Mouse (Mus musculus) MEL (cell line): Measurements from ENCODE around the gene Eef2k. TPM values are rescaled to one million over a fixed set of nuclear protein-coding genes. Genes with fewer than 3 reads are reported as not detected.

ENCODE experiments used
- DNase-seq: peaks from one replicate; pipeline ENCODE4 v3.0.0; 2011; ENCODE audit warnings: low read depth, low spot score
- H3K27ac ChIP-seq: 2 replicates; pipeline ENCODE4 v1.5.1; 2012; ENCODE audit warnings: low read depth, mild to moderate bottlenecking, control low read depth, low read length, moderate library complexity; ENCODE audit not compliant: control insufficient read depth
- H3K27me3 ChIP-seq, 2 experiments: fragments of 150-350 bp in 1 of 2; sonication (generic) in 1 of 2; 2 replicates each; pipeline ENCODE4 v1.6.1; 2012; ENCODE audit warnings: low read length in 2 of 2, mild to moderate bottlenecking in 2 of 2, improper control_type of control experiment in 1 of 2, moderate library complexity in 1 of 2; ENCODE audit not compliant: insufficient read depth in 2 of 2, control insufficient read depth in 1 of 2
- H3K36me3 ChIP-seq, 2 experiments: 2 replicates each; pipeline ENCODE4 v1.6.1; 2012 to 2014; ENCODE audit warnings: low read length in 2 of 2, improper control_type of control experiment in 1 of 2, inconsistent platforms in 1 of 2, mild to moderate bottlenecking in 1 of 2; ENCODE audit not compliant: insufficient read depth in 2 of 2, control insufficient read depth in 1 of 2
- H3K4me1 ChIP-seq, 2 experiments: fragments of 150-350 bp in 1 of 2; sonication (generic) in 1 of 2; 2 replicates each; pipeline ENCODE4 v1.6.1; 2012; ENCODE audit warnings: low read length in 2 of 2, improper control_type of control experiment in 1 of 2, mild to moderate bottlenecking in 1 of 2; ENCODE audit not compliant: insufficient read depth in 2 of 2, control insufficient read depth in 1 of 2
- H3K4me3 ChIP-seq, 2 experiments: fragments of 150-350 bp in 1 of 2; sonication (generic) in 1 of 2; 2 replicates each; pipeline ENCODE4 v1.5.1; 2012; ENCODE audit warnings: low read depth in 2 of 2, low read length in 2 of 2, mild to moderate bottlenecking in 2 of 2, moderate library complexity in 2 of 2, control low read depth in 1 of 2, improper control_type of control experiment in 1 of 2; ENCODE audit not compliant: control insufficient read depth in 1 of 2, insufficient read depth in 1 of 2
- H3K79me2 ChIP-seq: 2 replicates; pipeline ENCODE4 v1.6.1; 2012; ENCODE audit warnings: mild to moderate bottlenecking, low read length, moderate library complexity; ENCODE audit not compliant: control insufficient read depth, poor library complexity, insufficient read depth
- H3K9ac ChIP-seq: 2 replicates; pipeline ENCODE4 v1.6.1; 2012; ENCODE audit warnings: low read depth, mild to moderate bottlenecking, control low read depth, low read length, moderate library complexity; ENCODE audit not compliant: control insufficient read depth, poor library complexity, severe bottlenecking
- H3K9me3 ChIP-seq: fragments of 150-350 bp; sonication (generic); replicated peaks from 2 replicates; pipeline ENCODE4 v1.6.1; 2012; ENCODE audit warnings: mild to moderate bottlenecking, low read length, improper control_type of control experiment, moderate library complexity; ENCODE audit not compliant: insufficient read depth
- BHLHE40 ChIP-seq: IDR thresholded peaks from 2 replicates; pipeline ENCODE4 v1.6.1; 2012; ENCODE audit warnings: low read depth, mild to moderate bottlenecking, inconsistent platforms, low read length, improper control_type of control experiment, borderline replicate concordance
- CHD2 ChIP-seq: IDR thresholded peaks from 2 replicates; pipeline ENCODE4 v1.6.1; 2011; ENCODE audit warnings: low read length, improper control_type of control experiment
- EP300 ChIP-seq, 2 experiments: IDR thresholded peaks; 2 replicates each; pipeline ENCODE4 v1.6.1; 2011; ENCODE audit warnings: improper control_type of control experiment in 2 of 2, low read length in 2 of 2, low read depth in 1 of 2, mild to moderate bottlenecking in 1 of 2
- ETS1 ChIP-seq: IDR thresholded peaks from 2 replicates; pipeline ENCODE4 v1.6.1; 2012; ENCODE audit warnings: low read depth, mild to moderate bottlenecking, inconsistent platforms, low read length, improper control_type of control experiment, moderate library complexity
- GABPA ChIP-seq: IDR thresholded peaks from 2 replicates; pipeline ENCODE4 v1.6.1; 2012; ENCODE audit warnings: low read depth, mild to moderate bottlenecking, inconsistent platforms, low read length, improper control_type of control experiment, moderate library complexity
- GATA1 ChIP-seq: IDR thresholded peaks from 2 replicates; pipeline ENCODE4 v1.6.1; 2011; ENCODE audit warnings: low read depth, low read length, improper control_type of control experiment
- MAFK ChIP-seq: IDR thresholded peaks from 2 replicates; pipeline ENCODE4 v1.6.1; 2011; ENCODE audit warnings: low read depth, mild to moderate bottlenecking, low read length, improper control_type of control experiment, borderline replicate concordance
- MXI1 ChIP-seq: IDR thresholded peaks from 2 replicates; pipeline ENCODE4 v1.6.1; 2011; ENCODE audit warnings: mild to moderate bottlenecking, low read depth, low read length, improper control_type of control experiment
- MYC ChIP-seq: IDR thresholded peaks from 2 replicates; pipeline ENCODE4 v1.6.1; 2011; ENCODE audit warnings: low read depth, mild to moderate bottlenecking, low read length, improper control_type of control experiment, moderate library complexity
- NELFE ChIP-seq: IDR thresholded peaks from 2 replicates; pipeline ENCODE4 v1.6.1; 2011; ENCODE audit warnings: low read depth, low read length, improper control_type of control experiment
- POLR2AphosphoS2 ChIP-seq: IDR thresholded peaks from 2 replicates; pipeline ENCODE4 v1.6.1; 2011; ENCODE audit warnings: low read length, improper control_type of control experiment
- RAD21 ChIP-seq: IDR thresholded peaks from 2 replicates; pipeline ENCODE4 v1.6.1; 2011; ENCODE audit warnings: mild to moderate bottlenecking, low read depth, low read length, improper control_type of control experiment
- SIN3A ChIP-seq: IDR thresholded peaks from 2 replicates; pipeline ENCODE4 v1.6.1; 2012; ENCODE audit warnings: low read length, improper control_type of control experiment, inconsistent platforms
- SMC3 ChIP-seq: IDR thresholded peaks from 2 replicates; pipeline ENCODE4 v1.6.1; 2011; ENCODE audit warnings: low read depth, low read length, improper control_type of control experiment
- TCF12 ChIP-seq: IDR thresholded peaks from 2 replicates; pipeline ENCODE4 v1.6.1; 2014; ENCODE audit warnings: low read depth, mild to moderate bottlenecking, inconsistent platforms, low read length, improper control_type of control experiment, moderate library complexity
- ZC3H11A ChIP-seq: IDR thresholded peaks from 2 replicates; pipeline ENCODE4 v1.6.1; 2012; ENCODE audit warnings: low read depth, mild to moderate bottlenecking, inconsistent platforms, low read length, improper control_type of control experiment
- ZKSCAN1 ChIP-seq: IDR thresholded peaks from 2 replicates; pipeline ENCODE4 v1.6.1; 2012; ENCODE audit warnings: low read depth, mild to moderate bottlenecking, inconsistent platforms, low read length, improper control_type of control experiment, moderate library complexity
- ZMIZ1 ChIP-seq: IDR thresholded peaks from 2 replicates; pipeline ENCODE4 v1.6.1; 2012; ENCODE audit warnings: low read depth, mild to moderate bottlenecking, inconsistent platforms, low read length, improper control_type of control experiment, moderate library complexity
- ZNF384 ChIP-seq: IDR thresholded peaks from 2 replicates; pipeline ENCODE4 v1.6.1; 2012; ENCODE audit warnings: low read depth, mild to moderate bottlenecking, inconsistent platforms, low read length, improper control_type of control experiment
- polyA plus RNA-seq, 2 experiments: library from polyadenylated mRNA; stranded (reverse) in 1 of 2; unstranded in 1 of 2; fragments of >175 nt in 1 of 2; fragments of >200 nt in 1 of 2; gene quantifications; 2 replicates each; pipeline versions ENCODE4 v1.2.1 to v1.2.4; 2012; ENCODE audit warnings: low replicate concordance in 2 of 2, low read depth in 1 of 2; ENCODE audit not compliant: insufficient read length in 2 of 2, insufficient read depth in 1 of 2, missing spikeins in 1 of 2
- total RNA-seq: library from RNA; depleted of rRNA; stranded (reverse); fragments of 300-350 nt; gene quantifications from 2 replicates; pipeline ENCODE4 v1.2.3, GENCODE M21; 2012

The Eef2k gene
- total and polyA plus RNA-seq, 3 experiments: 56.2 to 69.2 TPM; not detected in 1

DNA sequence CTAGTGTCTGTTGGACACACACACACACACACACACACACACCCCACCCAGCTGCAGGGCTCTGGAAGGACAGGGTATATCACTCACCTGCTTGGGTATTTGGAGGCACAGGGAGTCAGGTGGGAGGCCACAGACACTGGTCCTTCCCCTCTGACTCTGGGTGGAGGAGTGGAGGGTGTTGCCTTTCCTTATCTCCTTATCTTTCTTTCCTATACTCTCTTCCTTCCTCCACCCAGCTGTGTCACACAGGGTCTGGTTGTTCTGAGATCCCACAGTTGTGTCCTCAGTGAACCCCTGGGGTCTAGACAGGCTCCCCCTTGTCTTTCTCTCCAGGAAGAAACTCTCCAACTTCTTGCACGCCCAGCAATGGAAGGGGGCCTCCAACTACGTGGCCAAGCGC lies 37.3 kb downstream of the Eef2k start:
- no peak for DNase-seq
- no peaks in the 10 kb centered on the region for H3K9me3 ChIP-seq
- H3K4me3 ChIP-seq: no peak overlapping the region
- no peak overlapping the region for H3K9ac ChIP-seq
- H3K27me3 ChIP-seq: no peaks in the 10 kb centered on the region
- H3K79me2 ChIP-seq: no peaks in the 10 kb centered on the region
- TF ChIP-seq SIN3A: 0 out of 2 replicates have a peak, but pooled peaks have one; percentile 22
- TF ChIP-seq EP300 (IDR thresholded peaks at IDR 0.05; ENCODE audit: low read depth in 1 of 2, low read length in 2 of 2): peak; percentile 65 to 70
- no peak for TF ChIP-seq MYC
- peak; percentile 80 for TF ChIP-seq GATA1
- peak; percentile 62; the same call in 1 of the 2 replicates for TF ChIP-seq TCF12
- peak; percentile 79 for TF ChIP-seq ETS1
- peaks cover 12 to 47% of the 10 kb centered on the region in 2 experiments for H3K4me1 ChIP-seq
- peak overlapping the region; percentile 26 for H3K27ac ChIP-seq
- H3K36me3 ChIP-seq: peaks cover 2 to 51% of the 10 kb centered on the region in 2 experiments

DNA sequence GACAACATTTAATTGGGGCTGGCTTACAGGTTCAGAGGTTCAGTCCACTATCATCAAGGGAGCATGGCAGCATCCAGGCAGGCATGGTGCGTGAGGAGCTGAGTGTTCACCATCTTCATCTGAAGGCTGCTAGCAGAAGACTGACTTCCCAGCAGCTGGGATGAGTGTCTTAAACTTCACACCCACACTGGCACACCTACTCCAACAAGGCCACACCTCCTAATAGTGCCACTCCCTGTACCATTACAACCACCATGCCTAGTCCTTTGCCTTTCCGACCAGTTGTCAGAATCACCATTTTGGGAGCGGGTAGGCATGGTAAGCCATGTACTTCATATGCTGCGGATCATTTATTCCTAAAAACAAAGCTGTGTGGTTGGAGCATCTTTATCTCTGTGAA lies 38.1 kb downstream of the Eef2k start:
- DNase-seq: no peak
- TF ChIP-seq ZKSCAN1: no peak
- no peak for TF ChIP-seq MAFK
- TF ChIP-seq CHD2: no peak
- no peak for TF ChIP-seq ZC3H11A
- TF ChIP-seq ZNF384: no peak
- no peak for TF ChIP-seq RAD21
- TF ChIP-seq SMC3: no peak
- no peak for TF ChIP-seq TCF12
- TF ChIP-seq MXI1: no peak
- TF ChIP-seq ZMIZ1: no peak
- peaks cover 2 to 48% of the 10 kb centered on the region in 2 experiments for H3K36me3 ChIP-seq
- H3K4me3 ChIP-seq: no peak overlapping the region
- peaks cover 9 to 40% of the 10 kb centered on the region in 2 experiments for H3K4me1 ChIP-seq
- no peaks in the 10 kb centered on the region for H3K27me3 ChIP-seq
- peak overlapping the region; percentile 26; the same call in 1 of the 2 replicates for H3K27ac ChIP-seq
- H3K9ac ChIP-seq: no peak overlapping the region
- H3K79me2 ChIP-seq: no peaks in the 10 kb centered on the region
- H3K9me3 ChIP-seq: no peaks in the 10 kb centered on the region

DNA sequence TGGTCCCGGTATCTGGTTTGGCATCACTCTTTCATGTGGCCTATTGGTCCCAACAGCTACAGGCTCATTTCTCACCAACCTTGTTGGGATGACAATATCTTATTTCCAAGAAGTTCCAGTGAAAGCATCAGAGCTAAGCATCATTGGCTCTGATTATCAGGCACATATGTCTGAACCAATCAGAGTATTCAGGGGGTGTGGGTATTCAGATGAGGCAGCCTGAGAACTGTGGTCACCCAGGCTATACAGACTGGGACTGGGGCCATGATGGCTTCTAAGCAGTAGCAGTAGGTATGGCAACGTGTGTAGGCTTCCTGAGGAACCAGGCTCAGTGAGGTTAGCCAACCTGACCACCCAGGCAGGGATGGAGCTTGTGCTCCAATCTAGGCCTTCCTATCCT lies 38.8 kb downstream of the Eef2k start:
- no peaks in the 10 kb centered on the region for H3K79me2 ChIP-seq
- H3K9me3 ChIP-seq: no peaks in the 10 kb centered on the region
- 0 out of 2 replicates have a peak, but pooled peaks have one; percentile 17 for TF ChIP-seq SIN3A
- no peak for TF ChIP-seq GABPA
- no peak for TF ChIP-seq ETS1
- no peak for TF ChIP-seq NELFE
- no peak for TF ChIP-seq POLR2AphosphoS2
- peak; percentile 32; the same call in 1 of the 2 replicates for TF ChIP-seq GATA1
- TF ChIP-seq BHLHE40: no peak
- DNase-seq: peak; percentile 63
- H3K27me3 ChIP-seq: no peaks in the 10 kb centered on the region
- H3K4me3 ChIP-seq: no peak overlapping the region
- H3K27ac ChIP-seq: no peak overlapping the region
- H3K4me1 ChIP-seq: peaks cover 6 to 33% of the 10 kb centered on the region in 2 experiments
- peaks cover 2 to 41% of the 10 kb centered on the region in 2 experiments for H3K36me3 ChIP-seq
- H3K9ac ChIP-seq: no peak overlapping the region
